Comparison of ENCODE assay signal across 15 mouse cellular contexts in the genomic region with DNA sequence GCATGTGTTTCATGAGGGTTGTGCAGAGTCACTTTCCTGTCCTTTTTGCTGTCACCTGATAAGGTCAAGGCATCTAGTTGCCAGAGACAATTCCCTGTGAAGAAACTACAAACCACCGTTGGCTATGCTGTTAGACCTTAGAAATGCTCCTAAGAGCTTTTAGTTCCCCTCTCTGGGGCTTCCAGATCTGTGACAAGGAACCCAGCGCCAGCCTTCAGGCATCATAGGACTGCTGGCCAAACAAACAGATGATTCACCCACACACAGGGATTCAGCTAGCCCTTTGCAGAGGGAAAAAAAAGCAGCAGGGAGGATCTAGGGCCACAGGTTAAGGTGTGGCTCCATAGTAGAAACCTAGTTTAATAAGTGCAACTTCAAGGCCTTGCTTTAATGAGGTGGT.
"Had no signal": no experiment of that assay in that cellular context is flagged by ENCODE, and none has a peak within 500 bp of the region (broad histone marks: within the 10 kb centered on the region; RNA-seq: fewer than 3 reads in every experiment).

No protein-coding gene starts in this region.

- H3K9ac ChIP-seq: limb, embryonic 12.5 days; liver, embryonic 13.5 days; liver, postnatal 0 days; lung, embryonic 15.5 days; midbrain, embryonic 12.5 days; stomach, embryonic 15.5 days had no signal

- H3K27me3 ChIP-seq: limb, embryonic 12.5 days; liver, embryonic 13.5 days; lung, embryonic 15.5 days; midbrain, embryonic 12.5 days; stomach, embryonic 15.5 days had no signal

- H3K27ac ChIP-seq: layer of hippocampus, adult 2 months; limb, embryonic 12.5 days; liver, embryonic 13.5 days; lung, embryonic 15.5 days; macrophage; midbrain, embryonic 12.5 days; stomach, embryonic 15.5 days had no signal

- H3K4me2 ChIP-seq: limb, embryonic 12.5 days; liver, embryonic 13.5 days; lung, embryonic 15.5 days; midbrain, embryonic 12.5 days; stomach, embryonic 15.5 days had no signal

- H3K36me3 ChIP-seq: limb, embryonic 12.5 days; liver, embryonic 13.5 days; lung, embryonic 15.5 days; midbrain, embryonic 12.5 days; stomach, embryonic 15.5 days had no signal

- ATAC-seq: liver, postnatal 0 days had no signal

- H3K4me3 ChIP-seq: layer of hippocampus, adult 2 months; limb, embryonic 12.5 days; liver, embryonic 13.5 days; lung, embryonic 15.5 days; megakaryocyte, embryonic 14.5 days; midbrain, embryonic 12.5 days; stomach, embryonic 15.5 days had no signal

- H3K9me3 ChIP-seq: limb, embryonic 12.5 days; liver, embryonic 13.5 days; lung, embryonic 15.5 days; midbrain, embryonic 12.5 days; stomach, embryonic 15.5 days had no signal

- H3K4me1 ChIP-seq: limb, embryonic 12.5 days; liver, embryonic 13.5 days; lung, embryonic 15.5 days; midbrain, embryonic 12.5 days; stomach, embryonic 15.5 days had no signal

- DNase-seq: kidney, postnatal 10 days; kidney, postnatal 4 days; liver; liver, embryonic 13.5 days; liver, postnatal 0 days; lung, postnatal 14 days; right cerebral cortex, postnatal 14 days; thymus, postnatal 36 days had no signal
